Mouse (Mus musculus) liver, postnatal 0 days (tissue): ENCODE measurements around the gene Hist1h3f. TPM values are rescaled to one million over a fixed set of nuclear protein-coding genes. Genes with fewer than 3 reads are reported as not detected.

Experiments used
- ATAC-seq: fragments of 200-750 bp; cut with Nextera tagmentation; 2 replicates; pipeline ENCODE4 v1.8.0; 2017; ENCODE audit warnings: mild to moderate bottlenecking, moderate library complexity
- DNase-seq: peaks from one replicate; pipeline ENCODE4 v3.0.0-alpha.2; 2016
- H3K27ac ChIP-seq: fragments of 300-500 bp; sonication (generic); 2 replicates; pipeline ENCODE4 v1.5.1; 2014; ENCODE audit warnings: antibody characterized with exemption, moderate library complexity, mild to moderate bottlenecking, low read depth
- H3K27me3 ChIP-seq: fragments of 300-500 bp; sonication (generic); 2 replicates; pipeline ENCODE4 v1.6.1; 2014; ENCODE audit warnings: low read length, control low read depth, mixed read lengths; ENCODE audit not compliant: insufficient read depth
- H3K36me3 ChIP-seq: fragments of 300-500 bp; sonication (generic); replicated peaks from 2 replicates; pipeline ENCODE4 v1.6.1; 2014; ENCODE audit warnings: mild to moderate bottlenecking, control low read depth, low read length, moderate library complexity, mixed read lengths; ENCODE audit not compliant: insufficient read depth
- H3K4me1 ChIP-seq: fragments of 300-500 bp; sonication (generic); 2 replicates; pipeline ENCODE4 v1.6.1; 2014; ENCODE audit warnings: antibody characterized with exemption, mild to moderate bottlenecking, control low read depth; ENCODE audit not compliant: insufficient read depth
- H3K4me2 ChIP-seq: fragments of 300-500 bp; sonication (generic); 2 replicates; pipeline ENCODE4 v1.6.1; 2014; ENCODE audit warnings: low read depth, mild to moderate bottlenecking, low read length, moderate library complexity, mixed read lengths
- H3K4me3 ChIP-seq: fragments of 300-500 bp; sonication (generic); 2 replicates; pipeline ENCODE4 v1.5.1; 2014; ENCODE audit warnings: low read depth, low read length
- H3K9ac ChIP-seq: fragments of 300-500 bp; sonication (generic); replicated peaks from 2 replicates; pipeline ENCODE4 v1.6.1; 2014; ENCODE audit warnings: mild to moderate bottlenecking, moderate library complexity
- H3K9me3 ChIP-seq: fragments of 300-500 bp; sonication (generic); 2 replicates; pipeline ENCODE4 v1.6.1; 2016; ENCODE audit warnings: mild to moderate bottlenecking, control low read depth, low read length, mixed read lengths
- CTCF ChIP-seq: sonication (generic); IDR thresholded peaks from 2 replicates; pipeline ENCODE4 v1.5.1; 2016; ENCODE audit warnings: antibody characterized with exemption, low read depth
- EP300 ChIP-seq: IDR thresholded peaks from 2 replicates; pipeline ENCODE4 v1.6.1; 2016; ENCODE audit warnings: antibody characterized with exemption, low read depth, mild to moderate bottlenecking
- WGBS: fragments of 180-500 bp; shearing (Covaris S2); extraction: QIAGEN DNeasy Blood & Tissue Kit; methylation state at CpG from one replicate; pipeline ENCODE4 v1.1.7; 2014; ENCODE audit not compliant: insufficient replicate concordance; 5-methylcytosine and 5-hydroxymethylcytosine counted together
- polyA plus RNA-seq: library from polyadenylated mRNA; unstranded; fragments of >200 nt; fragmentation: Nextera tagmentation; extraction: Ambion mirVana; gene quantifications from 2 replicates; pipeline ENCODE4 v1.2.1, GENCODE M21; 2015

The Hist1h3f gene
- polyA plus RNA-seq, 1 experiment from 2014 or later: 1.5 TPM

GRCm38 (mm10) chr13:23523976-23524375 is 19.9 kb upstream of the Hist1h3f start:
- H3K27ac ChIP-seq: no peak overlapping the region
- H3K4me3 ChIP-seq: no peak overlapping the region
- DNase-seq: no peak
- H3K9me3 ChIP-seq: no peaks in the 10 kb centered on the region
- H3K27me3 ChIP-seq: no peaks in the 10 kb centered on the region
- WGBS: 54% methylated on average over 5 of the region's 5 CpGs
- ATAC-seq: no peak
- H3K36me3 ChIP-seq: no peaks in the 10 kb centered on the region
- H3K4me1 ChIP-seq: peaks cover 12% of the 10 kb centered on the region
- H3K4me2 ChIP-seq: no peak overlapping the region
- H3K9ac ChIP-seq: no peak overlapping the region
- TF ChIP-seq CTCF: no peak
- TF ChIP-seq EP300: no peak

GRCm38 (mm10) chr13:23524654-23525053 is 19.2 kb upstream of the Hist1h3f start:
- peaks cover 9% of the 10 kb centered on the region for H3K4me1 ChIP-seq
- peak; percentile 41 for ATAC-seq
- H3K9ac ChIP-seq: no peak overlapping the region
- H3K27ac ChIP-seq: no peak overlapping the region
- DNase-seq: peak; percentile 89
- no peaks in the 10 kb centered on the region for H3K27me3 ChIP-seq
- no peaks in the 10 kb centered on the region for H3K36me3 ChIP-seq
- H3K9me3 ChIP-seq: no peaks in the 10 kb centered on the region
- peak; percentile 95 for TF ChIP-seq CTCF
- TF ChIP-seq EP300: no peak
- WGBS: 13% methylated on average over 5 of the region's 5 CpGs
- no peak overlapping the region for H3K4me2 ChIP-seq
- no peak overlapping the region for H3K4me3 ChIP-seq

- H3K9ac ChIP-seq: peak overlapping the region; percentile 12; the same call in 1 of the 2 replicates
- 3% methylated on average over 10 of the region's 10 CpGs for WGBS
- ATAC-seq: no peak
These were observed 18.0 kb upstream of the Hist1h3f start for GRCm38 (mm10) chr13:23525901-23526300.

GRCm38 (mm10) chr13:23526312-23526711 is 17.5 kb upstream of the Hist1h3f start:
- under 1% methylated on average over 17 of the region's 17 CpGs for WGBS
- TF ChIP-seq EP300 (0 out of 2 replicates have a peak, but pooled peaks have one; percentile 16), CTCF (no peak)
- peaks cover 12% of the 10 kb centered on the region for H3K4me1 ChIP-seq
- H3K4me3 ChIP-seq: peak overlapping the region; percentile 44
- peak overlapping the region; percentile 73 for H3K4me2 ChIP-seq
- ATAC-seq (no peak), DNase-seq (peak; percentile 91)
- no peak overlapping the region for H3K27ac ChIP-seq
- H3K36me3 ChIP-seq: no peaks in the 10 kb centered on the region
- no peaks in the 10 kb centered on the region for H3K9me3 ChIP-seq
- H3K27me3 ChIP-seq: no peaks in the 10 kb centered on the region
- peak overlapping the region; percentile 42 for H3K9ac ChIP-seq

More at GRCm38 (mm10) chr13:23525901-23526300, 18.0 kb upstream of the Hist1h3f start:
- Histone ChIP-seq H3K4me3 (peak overlapping the region; percentile 44), H3K27ac (no peak overlapping the region), H3K4me1 (peaks cover 12% of the 10 kb centered on the region), H3K36me3 (no peaks in the 10 kb centered on the region), H3K4me2 (peak overlapping the region; percentile 73), H3K9me3 (no peaks in the 10 kb centered on the region), H3K27me3 (no peaks in the 10 kb centered on the region)
- TF ChIP-seq EP300: no peak
- TF ChIP-seq CTCF: no peak
- DNase-seq: peak; percentile 25

- H3K27ac ChIP-seq: no peak overlapping the region
These were observed 14.8 kb upstream of the Hist1h3f start for GRCm38 (mm10) chr13:23529005-23529404.

GRCm38 (mm10) chr13:23529480-23530165 is 14.2 kb upstream of the Hist1h3f start:
- DNase-seq: no peak
- no peaks in the 10 kb centered on the region for H3K36me3 ChIP-seq
- no peak for ATAC-seq
- H3K27ac ChIP-seq: peak overlapping the region; percentile 99; the same call in 1 of the 2 replicates
- TF ChIP-seq EP300 (no peak), CTCF (no peak)
- H3K9ac ChIP-seq: peak overlapping the region; percentile 87
- H3K4me3 ChIP-seq: peak overlapping the region; percentile 66
- H3K27me3 ChIP-seq: no peaks in the 10 kb centered on the region
- no peaks in the 10 kb centered on the region for H3K9me3 ChIP-seq
- H3K4me2 ChIP-seq: peak overlapping the region; percentile 80
- H3K4me1 ChIP-seq: peaks cover 25% of the 10 kb centered on the region
- 28% methylated on average over 2 of the region's 2 CpGs for WGBS

More at GRCm38 (mm10) chr13:23529005-23529404, 14.8 kb upstream of the Hist1h3f start:
- H3K4me3 ChIP-seq: no peak overlapping the region
- WGBS: 81% methylated on average over 5 of the region's 5 CpGs
- ATAC-seq: no peak
- DNase-seq: no peak
- no peak overlapping the region for H3K4me2 ChIP-seq
- no peak for TF ChIP-seq EP300
- no peak for TF ChIP-seq CTCF
- H3K36me3 ChIP-seq: no peaks in the 10 kb centered on the region
- no peak overlapping the region for H3K9ac ChIP-seq
- H3K27me3 ChIP-seq: no peaks in the 10 kb centered on the region
- peaks cover 21% of the 10 kb centered on the region for H3K4me1 ChIP-seq
- H3K9me3 ChIP-seq: no peaks in the 10 kb centered on the region
